Mouse (Mus musculus) ES-E14 (cell line): Measurements from ENCODE around the gene Qpctl. TPM values are rescaled to one million over a fixed set of nuclear protein-coding genes. Genes with fewer than 3 reads are reported as not detected.

Source experiments
- DNase-seq: peaks from one replicate; pipeline ENCODE4 v3.0.0-alpha.2; 2013; ENCODE audit warnings: low read depth, low spot score
- H3K27ac ChIP-seq: 2 replicates; pipeline ENCODE4 v1.5.1; 2012; ENCODE audit warnings: low read depth, mild to moderate bottlenecking, low read length, moderate library complexity, mixed read lengths; ENCODE audit not compliant: poor library complexity, insufficient read depth, severe bottlenecking
- H3K36me3 ChIP-seq: 2 replicates; pipeline ENCODE4 v1.6.1; 2012; ENCODE audit warnings: mild to moderate bottlenecking, low read length, moderate library complexity, mixed read lengths; ENCODE audit not compliant: control insufficient read depth, poor library complexity, insufficient read depth, severe bottlenecking
- H3K4me1 ChIP-seq, 2 experiments: fragments of 150-350 bp in 1 of 2; sonication (generic) in 1 of 2; 2 replicates each; pipeline ENCODE4 v1.6.1; 2012; ENCODE audit warnings: low read length in 2 of 2, mild to moderate bottlenecking in 1 of 2, mixed read lengths in 1 of 2; ENCODE audit not compliant: control insufficient read depth in 2 of 2, insufficient read depth in 2 of 2, poor library complexity in 1 of 2
- H3K4me3 ChIP-seq, 2 experiments: fragments of 150-350 bp in 1 of 2; sonication (generic) in 1 of 2; 2 replicates each; pipeline ENCODE4 v1.5.1; 2012; ENCODE audit warnings: low read length in 2 of 2, low read depth in 1 of 2, mild to moderate bottlenecking in 1 of 2, mixed read lengths in 1 of 2; ENCODE audit not compliant: insufficient read depth in 1 of 2, poor library complexity in 1 of 2, severe bottlenecking in 1 of 2
- H3K9ac ChIP-seq: 2 replicates; pipeline ENCODE4 v1.6.1; 2012; ENCODE audit warnings: low read depth, mild to moderate bottlenecking, low read length, mixed read lengths; ENCODE audit not compliant: poor library complexity, insufficient read depth, severe bottlenecking
- H3K9me3 ChIP-seq: fragments of 150-350 bp; sonication (generic); 2 replicates; pipeline ENCODE4 v1.6.1; 2012; ENCODE audit warnings: low read depth, mild to moderate bottlenecking, low read length; ENCODE audit not compliant: control insufficient read depth, insufficient read depth
- CHD2 ChIP-seq: IDR thresholded peaks from 2 replicates; pipeline ENCODE4 v1.6.1; 2014; ENCODE audit warnings: mild to moderate bottlenecking, low read depth, low read length, inconsistent platforms
- HCFC1 ChIP-seq: IDR thresholded peaks from 2 replicates; pipeline ENCODE4 v1.6.1; 2012; ENCODE audit warnings: low read length, inconsistent platforms, borderline replicate concordance; ENCODE audit not compliant: insufficient read depth
- MAFK ChIP-seq: IDR thresholded peaks from 2 replicates; pipeline ENCODE4 v1.6.1; 2014; ENCODE audit warnings: mild to moderate bottlenecking, low read depth, low read length, inconsistent platforms; ENCODE audit not compliant: insufficient read depth
- ZC3H11A ChIP-seq: IDR thresholded peaks from 2 replicates; pipeline ENCODE4 v1.6.1; 2012; ENCODE audit warnings: low read depth, mild to moderate bottlenecking, inconsistent platforms, low read length, borderline replicate concordance
- ZNF384 ChIP-seq: IDR thresholded peaks from 2 replicates; pipeline ENCODE4 v1.6.1; 2012; ENCODE audit warnings: low read depth, low read length, inconsistent platforms
- in situ Hi-C, 2 experiments: fragments of 600-800 bp; cut with MboI; formaldehyde crosslinking; loops; one replicate each; pipeline ENCODE4 v1.15.1; 2025; ENCODE audit warnings: low sequenced_read_pairs in 2 of 2, inconsistent platforms in 1 of 2; ENCODE audit not compliant: unreplicated experiment in 2 of 2
- total RNA-seq: library from RNA; depleted of rRNA; stranded (reverse); fragments of 300-350 nt; gene quantifications from 2 replicates; pipeline ENCODE4 v1.2.3, GENCODE M21; 2012

Gene Qpctl
- total RNA-seq, 1 experiment = 8.1 TPM

DNA sequence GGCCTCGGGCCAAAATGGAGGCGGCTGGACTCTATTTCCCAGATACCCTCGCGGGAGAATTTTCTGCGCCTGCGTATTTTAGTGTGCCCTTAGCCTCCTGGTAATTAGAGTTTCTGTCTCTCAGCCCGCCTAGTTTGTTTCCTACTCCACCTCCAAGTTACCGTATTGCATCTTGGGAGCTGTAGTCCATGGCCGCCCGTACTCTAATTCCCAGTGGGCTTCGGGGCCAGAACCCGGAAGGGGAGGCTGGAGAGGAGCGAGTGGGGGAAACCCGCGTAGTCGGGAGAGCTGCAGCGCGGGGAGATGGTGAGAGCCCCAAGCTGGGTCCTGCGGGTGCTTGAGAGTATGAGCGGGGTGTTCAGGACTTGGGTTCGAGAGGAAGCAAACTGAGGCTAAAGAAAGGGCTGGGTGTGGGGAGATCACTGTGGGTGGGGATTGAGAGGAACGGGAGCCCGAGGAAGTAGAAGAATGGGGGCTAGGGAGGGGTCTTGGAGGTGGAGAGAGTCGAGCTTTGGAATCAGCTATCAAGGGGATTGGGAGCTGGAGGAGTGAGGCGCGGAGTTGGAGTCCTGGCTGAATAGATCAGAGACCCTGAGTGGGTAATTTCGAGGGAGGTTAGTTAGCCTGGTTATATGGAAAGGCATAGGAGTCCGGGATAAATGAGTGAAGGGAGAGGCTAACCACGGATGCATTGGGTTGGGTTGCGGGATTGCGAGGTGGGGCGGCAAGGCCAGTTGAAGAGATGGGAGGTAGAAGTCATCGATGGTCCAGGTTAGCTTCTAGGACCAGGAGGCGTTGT, 29.3 kb downstream of the Qpctl start, which contains the start of gene Fbxo46:
Gene Fbxo46 (plus strand): TSS at position 229 of the 799 bp plus-strand sequence.
- Histone ChIP-seq H3K27ac (no peak within 1 kb of the TSS), H3K9me3 (no peaks in the 10 kb centered on the region), H3K4me1 (peaks cover 0 to 4% of the 10 kb centered on the region in 2 experiments; a peak in 2 of 4 replicates), H3K9ac (peak within 1 kb of the TSS; percentile 91), H3K36me3 (no peaks in the 10 kb centered on the region), H3K4me3 (peak within 1 kb of the TSS; percentile 94 to 97)
- DNase-seq = peak; percentile 96
- in situ Hi-C loops = no loop called here
- 0 out of 2 replicates have a peak, but pooled peaks have one; percentile 20 for TF ChIP-seq CHD2
- TF ChIP-seq MAFK = no peak
- peak; percentile 96 for TF ChIP-seq HCFC1

GRCm38 (mm10) chr7:19119083-19119482, 30.0 kb downstream of the Qpctl start:
- Histone ChIP-seq H3K36me3 (no peaks in the 10 kb centered on the region), H3K4me3 (no peak overlapping the region), H3K9me3 (no peaks in the 10 kb centered on the region), H3K27ac (no peak overlapping the region), H3K9ac (no peak overlapping the region), H3K4me1 (peaks cover 0 to 4% of the 10 kb centered on the region in 2 experiments; a peak in 2 of 4 replicates)
- in situ Hi-C loops = no loop called here
- DNase-seq = no peak
- no peak for TF ChIP-seq MAFK
- TF ChIP-seq HCFC1 = no peak
- no peak for TF ChIP-seq ZNF384
- TF ChIP-seq CHD2 = no peak
- TF ChIP-seq ZC3H11A = no peak

DNA sequence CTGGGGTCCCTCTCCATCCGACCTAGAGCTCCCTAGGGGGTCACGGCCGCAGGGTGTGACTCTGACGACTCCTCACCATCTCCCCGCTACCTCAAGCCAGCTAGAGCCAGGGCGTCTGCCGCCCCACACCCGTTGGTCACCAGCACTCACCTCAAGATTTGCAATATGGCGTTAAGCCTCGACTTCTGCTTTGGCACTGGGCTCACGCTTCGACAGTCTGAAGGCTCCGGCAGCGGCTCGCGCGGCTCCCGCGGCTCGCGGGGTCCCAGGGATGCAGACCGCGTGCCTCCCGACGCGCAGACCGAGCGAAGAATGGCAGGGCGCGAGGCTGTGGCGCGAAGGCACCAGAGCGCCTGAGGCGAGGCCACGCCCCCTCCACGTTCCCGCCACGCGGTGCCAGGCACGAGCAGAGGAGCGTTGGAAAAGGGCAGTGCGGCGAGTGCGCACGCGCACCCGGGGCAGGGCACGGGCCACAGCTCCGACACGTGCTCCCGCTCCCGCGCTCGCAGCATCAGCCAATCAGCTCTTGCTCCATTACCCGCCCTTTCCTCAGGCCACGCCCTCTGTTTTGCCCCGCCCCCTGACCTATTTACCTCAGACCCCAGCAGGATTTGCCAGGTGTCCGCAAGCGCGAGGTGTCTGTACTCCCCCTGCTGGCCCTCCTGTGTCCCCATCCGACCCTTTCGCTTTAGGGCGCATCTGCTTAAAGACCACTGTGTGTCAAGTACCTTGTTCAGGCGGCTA, 30.9 kb downstream of the Qpctl start, which contains the start of gene Gm4969:
Gene Gm4969 (minus strand): TSS at position 341 of the 744 bp plus-strand sequence.
- in situ Hi-C loops = no loop called here
- no peak within 1 kb of the TSS for H3K9ac ChIP-seq
- peak; percentile 97 for DNase-seq
- H3K9me3 ChIP-seq = no peaks in the 10 kb centered on the region
- H3K36me3 ChIP-seq = no peaks in the 10 kb centered on the region
- H3K4me1 ChIP-seq = peaks cover 0 to 4% of the 10 kb centered on the region in 2 experiments; a peak in 2 of 4 replicates
- H3K27ac ChIP-seq = no peak within 1 kb of the TSS
- TF ChIP-seq MAFK = peak; percentile 32; the same call in 1 of the 2 replicates
- no peak for TF ChIP-seq CHD2
- peak; percentile 56; the same call in 1 of the 2 replicates for TF ChIP-seq HCFC1
- no peak; the same call in 1 of the 2 replicates for TF ChIP-seq ZC3H11A
- H3K4me3 ChIP-seq = no peak within 1 kb of the TSS

GRCm38 (mm10) chr7:19109565-19109964, 39.5 kb downstream of the Qpctl start:
- Histone ChIP-seq H3K27ac (no peak overlapping the region), H3K4me1 (no peaks in the 10 kb centered on the region), H3K9ac (no peak overlapping the region), H3K9me3 (no peaks in the 10 kb centered on the region), H3K36me3 (no peaks in the 10 kb centered on the region), H3K4me3 (no peak overlapping the region)
- DNase-seq = no peak
- in situ Hi-C loops = no loop called here
- TF ChIP-seq ZC3H11A (no peak), ZNF384 (no peak), HCFC1 (no peak), MAFK (no peak), CHD2 (no peak)
